Mouse (Mus musculus) embryonic fibroblast, embryonic 13.5 days (primary cell): ENCODE results near the gene Crbn.

Experiments
- CTCF ChIP-seq: IDR thresholded peaks from 2 replicates; pipeline ENCODE4 v1.5.1; 2011; ENCODE audit warnings: mild to moderate bottlenecking, control low read depth, low read length, moderate library complexity, borderline replicate concordance; ENCODE audit not compliant: insufficient read depth
- POLR2A ChIP-seq: IDR thresholded peaks from 2 replicates; pipeline ENCODE4 v1.6.1; 2011; ENCODE audit warnings: low read depth, mild to moderate bottlenecking, control low read depth, low read length, moderate library complexity

DNA sequence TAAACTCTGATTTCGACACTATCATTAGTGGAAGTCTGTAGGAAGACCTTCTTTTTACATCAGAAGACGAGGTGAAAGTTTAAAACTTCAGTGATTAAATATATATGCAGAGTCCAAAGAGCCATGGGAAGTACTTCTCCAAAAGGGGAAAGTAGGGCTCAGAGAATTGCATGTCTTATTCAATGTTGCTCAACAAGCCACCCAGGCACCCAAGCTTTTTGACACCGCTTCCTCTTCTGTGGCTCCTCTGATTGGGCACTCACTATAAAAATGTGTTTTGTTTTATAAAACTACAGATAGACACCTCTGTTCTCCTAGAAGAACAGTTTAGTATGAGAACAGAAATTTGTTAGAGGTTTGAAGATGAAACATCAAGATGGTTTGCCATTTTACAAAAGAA is 20.0 kb upstream of the Crbn start:
- TF ChIP-seq CTCF (no peak), POLR2A (no peak)
